Mouse (Mus musculus) heart, adult 2 months (tissue): ENCODE measurements around the gene Traf3ip1.

ENCODE experiments used
- CTCF ChIP-seq: fragments of 200-600 bp; IDR thresholded peaks from 2 replicates; pipeline ENCODE4 v1.8.1; 2022; ENCODE audit warnings: antibody characterized with exemption, mild to moderate bottlenecking, moderate library complexity
- EP300 ChIP-seq: fragments of 200-500 bp; IDR thresholded peaks from 2 replicates; pipeline ENCODE4 v1.6.1; 2011; ENCODE audit warnings: low read depth, low read length, control low read depth; ENCODE audit not compliant: insufficient read depth
- POLR2A ChIP-seq: fragments of 200-500 bp; IDR thresholded peaks from 2 replicates; pipeline ENCODE4 v1.6.1; 2011; ENCODE audit warnings: mild to moderate bottlenecking, low read depth, low read length, control low read depth; ENCODE audit not compliant: insufficient read depth

- TF ChIP-seq POLR2A (no peak), CTCF (no peak), EP300 (no peak)
Observed at GRCm38 (mm10) chr1:91464436-91464835, 30.0 kb upstream of the Traf3ip1 start.
